Mouse (Mus musculus) spleen, adult 18-20 months (tissue): ENCODE results near the gene Pld1.

Experiments
- DNase-seq, 2 experiments: peaks; one replicate each; pipeline ENCODE4 v3.0.0; 2022; ENCODE audit warnings: mixed read lengths in 2 of 2

Gene Pld1

DNA sequence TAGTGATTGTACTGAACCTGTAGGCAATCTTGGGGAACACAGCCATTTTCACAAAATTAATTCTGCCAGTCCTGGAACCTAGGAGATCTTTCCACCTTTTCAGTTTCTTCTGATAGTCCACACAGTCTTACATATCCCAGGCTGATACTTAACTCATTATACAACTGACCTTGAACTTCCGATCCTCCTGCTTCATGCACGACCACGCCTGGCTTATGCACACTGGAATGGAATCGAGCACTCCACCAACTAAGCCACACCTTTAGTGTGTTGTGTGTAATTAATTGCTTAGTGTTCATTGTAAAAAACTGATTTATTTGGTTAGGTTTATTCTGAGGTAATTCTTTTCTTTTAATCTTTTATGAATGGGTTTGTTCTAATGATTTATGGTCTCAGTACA, 122.2 kb downstream of the Pld1 start:
- no peak for DNase-seq

DNA sequence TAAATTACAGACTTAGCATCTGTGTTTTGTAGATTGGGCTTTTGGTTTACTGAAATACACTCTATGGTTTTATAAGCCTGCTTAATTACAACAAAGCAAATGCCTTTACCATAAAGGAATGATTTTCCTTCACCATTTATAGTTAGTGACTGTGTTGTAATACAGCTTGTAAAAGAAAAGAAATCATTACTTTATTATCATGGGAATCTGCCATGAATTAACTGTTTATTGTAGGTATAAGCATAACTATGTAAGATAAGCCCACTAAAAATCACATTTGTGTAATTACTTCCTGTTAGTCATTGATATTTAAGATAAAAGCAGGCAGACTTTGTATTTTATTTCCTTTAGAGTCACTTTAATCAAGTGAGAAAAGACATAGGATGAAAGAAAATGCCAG, 122.7 kb downstream of the Pld1 start:
- no peak for DNase-seq

DNA sequence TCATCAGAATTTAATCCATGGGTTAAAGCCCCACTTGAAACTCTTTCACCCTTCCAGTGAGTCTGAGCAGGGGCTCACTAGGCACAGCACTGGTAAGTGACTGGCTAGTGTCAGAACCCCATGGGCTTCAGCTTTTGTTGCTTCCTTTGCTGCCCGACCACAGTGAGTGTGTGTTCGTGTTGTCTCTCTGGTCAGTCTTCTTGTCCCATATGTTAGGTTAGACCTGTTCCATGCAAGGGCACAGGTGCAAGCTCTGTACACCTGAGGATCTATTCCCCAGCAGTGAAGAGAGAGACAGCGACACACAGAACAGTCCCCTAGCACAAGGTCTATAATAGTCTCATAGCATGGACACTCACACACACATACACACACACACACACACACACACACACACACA, 140.7 kb downstream of the Pld1 start:
- no peak for DNase-seq

GRCm38 (mm10) chr3:28080116-28080515, 141.6 kb downstream of the Pld1 start:
- no peak for DNase-seq

DNA sequence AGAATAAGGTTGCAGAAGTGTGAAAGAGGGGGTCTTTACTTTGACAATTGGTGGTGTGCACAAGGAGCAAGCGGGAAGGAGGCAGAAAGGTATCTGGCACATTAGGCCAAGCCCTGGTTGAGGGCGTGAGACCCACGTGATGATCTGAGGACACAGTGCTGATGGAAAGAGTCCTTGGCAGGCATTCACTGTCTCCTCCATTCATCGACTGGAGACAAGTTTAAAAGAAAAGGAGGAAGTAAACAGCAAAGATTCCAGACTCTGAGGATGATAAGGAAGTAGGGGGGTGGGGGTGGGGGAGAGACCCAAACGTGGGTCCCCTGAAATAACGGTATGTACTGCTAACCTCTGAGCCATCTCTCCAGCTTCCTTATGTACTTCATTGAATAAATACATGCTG, 142.5 kb downstream of the Pld1 start:
- DNase-seq, result no peak

GRCm38 (mm10) chr3:28083218-28083617, 144.7 kb downstream of the Pld1 start:
- no peak for DNase-seq

GRCm38 (mm10) chr3:28084281-28084680, 145.8 kb downstream of the Pld1 start:
- DNase-seq, result no peak

DNA sequence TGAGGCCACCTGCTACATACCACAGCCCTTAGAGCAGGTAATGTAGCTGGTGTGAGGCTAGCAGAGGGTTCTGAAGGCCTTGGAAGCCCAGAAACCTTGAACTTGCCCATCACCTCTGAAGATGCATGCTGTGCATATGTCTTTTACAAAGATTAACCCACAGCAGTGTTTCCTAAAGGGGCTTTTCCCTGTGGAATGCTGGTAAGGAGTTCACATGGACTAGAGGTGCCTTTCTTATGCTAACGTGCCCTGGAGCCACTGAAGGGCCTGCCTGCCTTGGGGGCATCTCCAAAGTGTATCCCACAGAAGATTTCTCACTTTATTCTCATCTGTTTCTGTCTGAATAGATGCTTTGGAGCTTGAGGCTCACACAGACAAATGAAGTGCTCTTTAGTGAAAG, 152.8 kb downstream of the Pld1 start:
- DNase-seq, result no peak

DNA sequence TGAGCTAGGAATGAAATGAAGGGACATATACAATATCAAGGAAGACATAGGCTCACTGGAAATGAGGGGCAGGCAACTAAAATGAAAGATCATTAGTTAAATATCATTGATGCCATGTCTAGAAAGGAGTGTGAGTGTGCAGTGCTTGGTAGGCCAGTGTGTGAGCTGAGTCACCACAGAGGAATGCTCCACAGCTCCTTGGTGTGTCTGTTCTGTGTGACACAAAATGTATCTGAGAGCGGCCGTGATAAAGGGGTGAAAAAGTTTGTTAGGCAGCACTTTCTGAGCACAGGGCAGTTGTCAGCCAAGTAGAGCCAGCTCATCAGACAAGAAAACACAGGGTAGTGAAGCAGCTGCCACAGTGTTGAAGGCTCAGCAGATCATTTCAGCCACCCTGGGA, 153.2 kb downstream of the Pld1 start:
- no peak for DNase-seq

DNA sequence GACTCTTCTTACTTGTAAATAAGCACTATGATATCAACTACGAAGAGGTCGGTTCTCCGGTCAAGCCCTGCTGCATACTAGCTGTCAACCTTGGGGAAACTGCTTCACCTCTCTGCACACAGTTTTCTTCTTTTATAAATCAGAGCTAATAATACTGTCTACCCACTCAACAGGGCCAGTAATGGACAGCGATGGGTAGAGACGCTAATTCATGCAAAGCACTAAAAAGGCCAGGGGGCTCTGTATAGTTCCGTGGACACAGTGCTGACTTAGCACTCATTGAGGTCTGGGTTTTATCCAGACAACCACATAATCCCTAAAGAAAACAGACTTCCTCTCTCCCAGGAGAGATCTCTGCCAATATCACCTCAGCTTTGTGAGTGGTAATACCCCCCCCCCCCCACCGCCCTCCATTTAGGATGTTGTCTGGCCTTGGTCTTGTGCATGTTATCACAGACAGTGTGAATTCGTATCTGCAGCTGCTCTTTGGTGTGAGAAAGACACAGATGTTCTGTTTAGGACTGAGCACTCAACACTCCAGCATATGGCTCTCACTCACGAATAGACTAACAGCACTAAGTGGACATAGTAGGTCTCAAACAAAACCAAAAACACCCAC, 155.3 kb downstream of the Pld1 start:
- DNase-seq, result no peak

GRCm38 (mm10) chr3:28095451-28095850, 157.0 kb downstream of the Pld1 start:
- no peak for DNase-seq

GRCm38 (mm10) chr3:28099175-28099574, 160.7 kb downstream of the Pld1 start:
- DNase-seq, result no peak

DNA sequence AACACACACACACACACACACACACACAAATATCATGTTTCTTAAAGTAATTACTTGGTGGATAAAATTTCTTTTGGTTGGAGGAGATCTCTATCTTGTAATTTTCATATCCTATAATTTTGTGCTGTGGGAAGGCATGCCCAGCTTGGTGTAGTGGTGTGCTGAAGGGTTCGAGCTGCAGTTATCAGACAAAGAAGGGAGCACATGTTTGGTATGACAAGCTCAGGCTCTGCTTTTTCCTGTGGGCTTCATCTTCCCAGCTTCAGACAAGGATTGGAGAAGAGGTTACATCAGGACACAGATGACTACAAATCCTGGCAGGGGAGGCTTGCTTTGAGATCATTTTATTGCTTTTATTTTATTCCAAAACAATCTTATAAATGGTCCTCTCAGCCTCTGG, 166.5 kb downstream of the Pld1 start:
- DNase-seq, result no peak

GRCm38 (mm10) chr3:28107446-28108004, 169.0 kb downstream of the Pld1 start:
- DNase-seq, result no peak

DNA sequence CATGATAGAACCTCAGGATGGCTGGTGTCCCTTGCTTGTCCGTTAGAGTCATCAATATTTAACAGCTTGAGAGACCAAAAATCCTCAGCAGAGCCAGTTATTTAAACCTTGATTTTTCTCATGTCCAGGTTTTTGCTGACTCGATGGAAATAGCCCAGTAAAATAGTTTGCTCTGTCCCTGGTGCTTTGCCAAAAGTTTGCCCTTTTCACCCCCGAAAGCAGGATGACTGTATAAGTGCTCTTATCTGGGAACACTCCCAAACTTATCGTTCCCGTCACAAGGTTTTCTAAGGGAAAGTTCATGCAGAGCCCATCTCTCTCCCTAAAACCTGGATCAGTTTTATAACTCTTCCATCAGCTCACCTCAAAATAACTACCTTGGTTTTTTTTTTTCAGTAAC, 173.0 kb downstream of the Pld1 start:
- DNase-seq, result no peak

- no peak for DNase-seq
These were observed 175.4 kb downstream of the Pld1 start for GRCm38 (mm10) chr3:28113881-28114280.

- no peak for DNase-seq
These were observed 203.2 kb downstream of the Pld1 start for GRCm38 (mm10) chr3:28141716-28142115.

DNA sequence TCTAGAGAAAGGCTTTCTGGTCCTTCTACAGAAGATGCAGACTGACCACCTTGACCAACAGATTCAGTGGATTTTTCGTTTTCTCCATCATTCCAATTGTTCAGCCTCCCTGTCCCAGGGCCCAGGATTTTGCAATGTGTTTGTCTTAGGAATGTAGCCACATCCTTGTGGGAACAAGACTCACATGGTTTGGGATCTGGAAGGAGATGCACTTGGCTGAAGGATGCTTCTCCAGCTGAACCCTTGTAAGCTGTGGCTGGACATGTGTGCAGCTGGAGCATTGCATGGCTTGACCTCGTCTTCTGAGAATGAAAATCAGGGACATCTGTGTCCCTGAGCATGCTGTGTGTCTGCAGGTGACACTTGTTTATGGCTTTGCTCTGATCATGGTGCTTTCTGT, 203.6 kb downstream of the Pld1 start:
- DNase-seq, result no peak

DNA sequence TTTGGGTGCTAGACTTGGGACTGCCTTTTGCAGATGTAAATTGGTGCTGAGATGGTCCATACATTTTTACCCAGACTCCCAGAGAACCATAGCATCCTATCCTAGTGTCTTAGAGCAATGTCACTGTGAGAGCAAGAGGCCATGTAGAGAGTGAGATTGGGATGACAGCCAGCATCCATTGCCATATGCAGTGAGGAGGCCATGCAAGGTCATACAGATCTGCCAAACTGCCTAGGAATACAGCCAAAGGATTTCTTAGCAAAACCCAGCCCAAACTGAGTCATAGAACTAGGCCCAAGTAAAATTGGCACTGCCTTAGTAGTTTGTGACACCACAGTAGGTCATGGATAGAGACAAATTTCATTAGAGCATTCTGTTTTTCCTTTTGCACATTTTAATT, 206.2 kb downstream of the Pld1 start:
- DNase-seq, result no peak

GRCm38 (mm10) chr3:28145461-28145860, 207.0 kb downstream of the Pld1 start:
- DNase-seq, result no peak

DNA sequence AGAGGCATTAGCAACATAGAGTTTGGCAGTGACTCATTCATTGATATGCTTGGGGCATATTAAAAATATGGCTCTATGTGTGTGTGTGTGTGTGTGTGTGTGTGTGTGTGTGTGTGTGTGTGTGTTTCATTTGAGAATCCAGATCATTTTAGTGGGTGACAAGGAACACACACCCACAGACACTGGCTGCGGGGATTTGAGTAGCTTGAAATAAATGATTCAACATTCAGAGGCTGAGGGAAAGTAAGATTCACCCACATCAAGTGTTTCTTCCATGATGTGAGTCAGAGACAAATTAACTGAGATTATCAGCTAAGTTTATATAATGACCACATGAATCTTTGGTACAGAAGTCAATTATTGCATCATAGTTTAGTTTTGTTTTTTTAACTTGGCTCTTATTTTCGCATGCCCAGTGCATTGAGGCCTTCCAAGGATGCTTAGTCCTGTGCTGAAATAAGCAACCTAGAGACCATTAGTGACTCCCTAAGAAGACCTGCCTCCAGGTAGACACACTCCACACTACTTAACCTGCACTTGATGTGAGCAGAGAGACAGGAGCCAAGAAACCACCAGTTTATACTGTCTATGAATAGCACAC, 211.3 kb downstream of the Pld1 start:
- no peak for DNase-seq

- DNase-seq, result no peak
These were observed 219.5 kb downstream of the Pld1 start for GRCm38 (mm10) chr3:28158006-28158405.

DNA sequence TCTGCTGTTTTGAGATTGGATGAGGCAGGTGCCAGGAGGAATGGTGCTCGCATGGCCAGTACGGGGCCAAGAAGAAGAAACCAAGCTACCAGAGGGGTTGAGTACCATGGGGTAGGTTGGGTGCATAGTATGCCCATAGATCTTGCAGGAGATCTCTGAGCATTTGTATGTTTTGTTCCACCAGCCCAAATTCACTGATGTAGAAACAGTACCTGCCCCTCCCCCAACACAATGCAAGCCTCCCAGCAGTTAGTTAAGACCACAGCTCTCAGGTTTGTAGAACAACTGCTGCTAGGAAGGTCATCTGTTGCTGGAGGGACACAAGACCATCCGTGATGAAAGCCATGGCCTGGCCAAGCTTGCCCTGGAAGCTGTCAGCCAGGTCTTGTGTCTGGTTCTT, 220.4 kb downstream of the Pld1 start:
- DNase-seq, result no peak

DNA sequence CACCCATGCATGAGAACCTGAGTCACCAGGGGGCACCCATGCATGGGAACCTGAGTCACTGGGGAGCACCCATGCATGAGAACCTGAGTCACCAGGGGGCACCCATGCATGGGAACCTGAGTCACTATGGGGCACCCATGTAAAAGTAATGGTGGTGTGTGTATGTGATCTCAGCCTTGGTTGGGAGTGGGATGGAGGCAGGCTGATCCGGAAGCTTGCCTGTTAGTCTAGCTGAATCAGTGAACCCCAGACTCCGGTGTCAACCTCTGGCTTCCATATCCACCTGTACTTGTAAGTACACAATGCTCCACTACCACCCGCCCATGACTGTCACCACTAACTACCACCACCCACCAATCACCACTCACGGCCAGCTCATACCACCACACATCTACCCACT, 223.9 kb downstream of the Pld1 start:
- no peak for DNase-seq

DNA sequence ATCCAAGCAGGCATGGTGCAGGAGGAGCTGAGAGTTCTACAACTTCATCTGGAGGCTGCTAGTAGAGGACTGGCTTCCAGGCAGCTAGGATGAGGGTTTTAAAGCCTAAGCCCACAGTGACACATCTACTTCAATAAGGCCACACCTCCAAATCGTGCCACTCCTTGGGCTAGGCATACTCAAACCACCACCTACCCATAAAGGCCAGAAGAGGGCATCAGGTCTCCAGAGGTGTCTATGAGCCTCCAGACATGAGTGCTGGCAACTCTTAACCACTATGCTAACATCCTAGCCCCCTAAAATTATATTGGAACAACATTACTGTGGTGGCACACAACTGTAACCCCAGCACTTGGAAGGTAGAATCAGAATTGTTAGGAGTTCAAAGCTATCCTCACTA, 226.2 kb downstream of the Pld1 start:
- no peak for DNase-seq
